Mouse (Mus musculus) limb, embryonic 10.5 days (tissue): ENCODE measurements at regions not wholly inside any gene's neighbourhood (a gene's known extent, or its start where the extent isn't known, plus 50 kb on each side); places are given as distances from the start of the nearest gene placed in this dataset.

ENCODE experiments used
- DNase-seq: peaks from one replicate; pipeline ENCODE4 v3.0.0-alpha.2; 2017; ENCODE audit warnings: low spot score
- H3K27ac ChIP-seq: fragments of 300-500 bp; sonication (generic); 2 replicates; pipeline ENCODE4 v1.5.1; 2016; ENCODE audit warnings: mild to moderate bottlenecking
- H3K27me3 ChIP-seq: fragments of 300-500 bp; sonication (generic); 2 replicates; pipeline ENCODE4 v1.6.1; 2016; ENCODE audit warnings: low read depth, mild to moderate bottlenecking; ENCODE audit not compliant: poor library complexity, severe bottlenecking
- H3K36me3 ChIP-seq: fragments of 300-500 bp; sonication (generic); 2 replicates; pipeline ENCODE4 v1.6.1; 2016; ENCODE audit warnings: mild to moderate bottlenecking, moderate library complexity
- H3K4me1 ChIP-seq: fragments of 300-500 bp; sonication (generic); 2 replicates; pipeline ENCODE4 v1.6.1; 2016
- H3K4me3 ChIP-seq: fragments of 300-500 bp; sonication (generic); 2 replicates; pipeline ENCODE4 v1.5.1; 2016; ENCODE audit warnings: mild to moderate bottlenecking, moderate library complexity
- H3K9me3 ChIP-seq: fragments of 300-500 bp; sonication (generic); replicated peaks from 2 replicates; pipeline ENCODE4 v1.6.1; 2016; ENCODE audit warnings: mild to moderate bottlenecking
- whole genome bisulfite sequencing: fragments of 180-500 bp; shearing (Covaris S2); methylation state at CpG from one replicate; pipeline ENCODE4 v1.1.7; 2016; 5-methylcytosine and 5-hydroxymethylcytosine counted together

DNA sequence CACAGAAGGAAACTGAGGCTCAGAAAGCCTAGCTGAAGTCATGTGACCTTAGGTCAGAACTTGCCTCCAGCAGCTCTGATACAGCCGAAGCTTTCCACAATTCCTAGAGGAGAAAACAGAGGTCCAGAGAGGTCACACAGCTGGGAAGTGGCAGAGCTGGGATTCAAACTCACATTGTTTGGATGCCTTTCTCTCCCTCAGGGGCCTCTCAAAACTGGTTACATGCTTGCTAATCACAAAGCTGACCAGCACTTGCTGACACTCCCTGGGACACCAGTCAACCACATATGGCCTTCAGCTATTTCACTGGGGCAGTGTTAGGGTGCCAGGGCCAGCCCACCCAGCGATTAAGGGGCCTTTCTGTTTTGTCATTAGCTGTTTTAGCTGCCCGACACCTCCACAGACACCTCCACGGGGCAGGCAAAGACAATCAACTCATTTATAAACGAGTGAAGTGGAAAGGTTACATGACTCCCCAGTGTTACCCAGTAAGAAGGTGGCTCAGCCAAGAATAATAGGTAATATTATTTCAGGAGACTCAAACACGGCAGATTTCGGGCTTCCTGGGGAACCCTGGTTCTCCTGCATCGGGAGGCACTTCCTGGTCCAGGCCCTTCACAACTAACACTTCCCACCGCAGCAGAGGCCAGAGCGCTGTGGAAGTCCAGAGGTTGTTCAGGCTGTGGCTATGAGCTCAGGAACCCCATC, 71.4 kb downstream of the 2410131K14Rik start:
- Histone ChIP-seq H3K4me1 (peaks cover 28% of the 10 kb centered on the region), H3K36me3 (no peaks in the 10 kb centered on the region), H3K27me3 (peaks cover 44% of the 10 kb centered on the region), H3K4me3 (no peak overlapping the region), H3K27ac (peak overlapping the region; percentile 61), H3K9me3 (no peaks in the 10 kb centered on the region)
- DNase-seq: no peak
- 37% methylated on average over 10 of the region's 10 CpGs for WGBS

DNA sequence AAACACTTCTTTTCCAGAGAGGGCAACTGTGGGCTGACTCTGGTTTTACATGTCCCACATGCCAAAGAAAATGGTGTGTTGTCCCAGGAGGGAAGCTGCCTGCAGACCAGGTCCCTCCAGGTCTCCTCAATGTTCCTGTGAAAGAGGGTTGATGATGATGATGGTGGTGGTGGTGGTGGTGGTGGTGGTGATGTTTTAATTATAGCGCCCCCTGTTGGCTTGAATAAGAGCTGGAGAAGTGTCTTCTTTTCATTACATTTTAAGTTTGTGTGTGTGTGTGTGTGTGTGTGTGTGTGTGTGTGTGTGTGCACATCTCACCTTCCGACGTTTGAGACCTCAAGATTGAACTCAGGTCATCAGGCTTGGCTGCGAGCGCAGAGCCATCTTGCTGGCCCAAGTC, 73.0 kb downstream of the 2410131K14Rik start:
- DNase-seq: no peak
- Histone ChIP-seq H3K4me3 (no peak overlapping the region), H3K4me1 (peaks cover 39% of the 10 kb centered on the region), H3K9me3 (no peaks in the 10 kb centered on the region), H3K27me3 (peaks cover 45% of the 10 kb centered on the region), H3K27ac (no peak overlapping the region), H3K36me3 (no peaks in the 10 kb centered on the region)
- WGBS: 59% methylated on average over 5 of the region's 5 CpGs

- H3K27me3 ChIP-seq: peaks cover 45% of the 10 kb centered on the region
- no peaks in the 10 kb centered on the region for H3K9me3 ChIP-seq
- 8% methylated on average over 15 of the region's 15 CpGs for WGBS
- no peak for DNase-seq
- peak overlapping the region; percentile 42 for H3K27ac ChIP-seq
- 0 out of 2 replicates have a peak overlapping the region, but pooled peaks have one; percentile 4 for H3K4me3 ChIP-seq
- peaks cover 39% of the 10 kb centered on the region for H3K4me1 ChIP-seq
- no peaks in the 10 kb centered on the region for H3K36me3 ChIP-seq
Observed at GRCm38 (mm10) chr5:118318883-118319282, 73.9 kb downstream of the 2410131K14Rik start.

- no peaks in the 10 kb centered on the region for H3K36me3 ChIP-seq
- no peak for DNase-seq
- 69% methylated on average over 18 of the region's 18 CpGs for WGBS
Observed at GRCm38 (mm10) chr5:118321719-118322455, 76.9 kb downstream of the 2410131K14Rik start.

GRCm38 (mm10) chr5:118323151-118323550, 78.1 kb downstream of the 2410131K14Rik start:
- H3K4me1 ChIP-seq: peaks cover 42% of the 10 kb centered on the region
- no peak overlapping the region for H3K4me3 ChIP-seq
- H3K27ac ChIP-seq: peak overlapping the region; percentile 25; the same call in 1 of the 2 replicates
- no peaks in the 10 kb centered on the region for H3K9me3 ChIP-seq
- no peak for DNase-seq
- H3K27me3 ChIP-seq: peaks cover 53% of the 10 kb centered on the region
- 83% methylated on average over 2 of the region's 2 CpGs for WGBS
- H3K36me3 ChIP-seq: no peaks in the 10 kb centered on the region

More at GRCm38 (mm10) chr5:118321719-118322455, 76.9 kb downstream of the 2410131K14Rik start:
- Histone ChIP-seq H3K27ac (peak overlapping the region; percentile 73; the same call in 1 of the 2 replicates), H3K4me3 (no peak overlapping the region), H3K27me3 (peaks cover 61% of the 10 kb centered on the region), H3K4me1 (peaks cover 36% of the 10 kb centered on the region), H3K9me3 (no peaks in the 10 kb centered on the region)

DNA sequence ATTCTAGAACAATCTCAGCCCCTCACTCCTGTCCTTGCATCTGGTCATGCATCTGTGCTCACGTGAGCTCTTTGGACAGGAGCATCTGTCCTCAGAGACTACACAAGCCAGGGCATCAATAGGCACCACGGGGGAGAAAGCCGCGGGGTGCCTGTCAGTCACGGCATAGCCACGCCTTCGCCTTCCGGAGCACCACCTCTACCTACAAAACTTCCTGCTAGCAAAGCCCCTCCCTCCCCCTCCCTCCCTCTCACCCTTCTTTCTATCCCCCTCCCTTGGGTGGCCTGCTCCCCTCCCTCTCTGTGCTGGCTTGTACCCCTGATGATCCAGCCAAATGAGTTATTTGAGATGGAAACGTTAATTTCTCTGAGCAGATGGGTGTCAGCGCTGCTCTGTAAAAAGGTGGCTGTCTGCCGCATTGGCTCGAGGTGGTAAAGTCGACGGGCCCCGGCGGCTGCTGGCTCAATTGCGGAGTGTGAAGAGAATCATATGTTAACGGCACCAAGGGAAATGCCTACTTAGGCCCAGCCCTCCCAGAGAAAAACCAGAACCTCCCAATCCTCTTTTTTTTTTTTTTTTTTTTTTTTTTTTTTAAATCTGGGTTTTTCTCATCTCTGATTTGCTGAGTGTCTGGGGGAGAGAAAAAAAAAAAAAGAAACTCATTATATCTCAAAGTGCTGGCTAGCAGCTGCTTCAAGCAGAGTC, 82.0 kb downstream of the 2410131K14Rik start:
- Histone ChIP-seq H3K27ac (peak overlapping the region; percentile 11; the same call in 1 of the 2 replicates), H3K27me3 (peaks cover 52% of the 10 kb centered on the region), H3K9me3 (no peaks in the 10 kb centered on the region), H3K36me3 (no peaks in the 10 kb centered on the region), H3K4me1 (peaks cover 39% of the 10 kb centered on the region), H3K4me3 (peak overlapping the region; percentile 44)
- 1% methylated on average over 18 of the region's 18 CpGs for WGBS
- peak; percentile 61 for DNase-seq

DNA sequence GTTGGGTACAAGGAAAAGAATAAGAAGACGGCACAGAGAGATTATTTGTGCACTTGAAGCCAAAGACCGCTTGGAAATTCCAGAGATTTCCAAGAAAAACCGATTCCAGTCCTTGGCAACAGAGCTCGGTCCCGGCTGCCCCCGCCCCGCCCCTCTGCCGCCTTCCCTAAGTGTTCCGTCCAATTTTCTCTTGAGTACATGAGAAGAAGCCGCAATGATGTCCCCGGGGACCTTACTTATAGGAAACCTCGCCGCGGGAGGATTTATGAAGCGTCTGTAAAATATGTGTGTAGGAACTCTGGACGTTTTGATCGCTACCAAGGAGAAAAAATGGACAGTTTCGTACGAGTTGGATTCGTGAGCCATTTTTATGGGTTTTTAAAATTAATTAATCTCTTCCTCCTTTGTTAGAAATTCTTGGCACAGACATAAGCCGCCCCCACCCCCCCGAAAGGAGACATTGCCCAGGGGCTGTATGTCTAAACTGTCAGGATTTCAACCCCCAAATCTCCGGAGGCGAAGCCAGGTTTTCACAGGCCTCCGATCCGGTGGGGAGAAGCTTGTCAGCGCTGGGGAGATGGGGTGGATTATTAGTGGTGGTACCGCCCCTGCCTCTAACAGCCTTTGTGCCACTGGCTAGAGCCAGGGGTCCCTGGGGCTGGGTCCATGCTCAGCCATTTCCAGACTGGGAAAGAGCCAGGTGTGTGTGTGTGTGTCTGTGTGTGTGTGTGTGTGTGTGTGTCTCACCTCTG, 83.1 kb downstream of the 2410131K14Rik start:
- Histone ChIP-seq H3K9me3 (no peaks in the 10 kb centered on the region), H3K4me1 (peaks cover 40% of the 10 kb centered on the region), H3K36me3 (no peaks in the 10 kb centered on the region), H3K27me3 (peaks cover 56% of the 10 kb centered on the region), H3K27ac (no peak overlapping the region), H3K4me3 (peak overlapping the region; percentile 44)
- DNase-seq: peak; percentile 59
- WGBS: 4% methylated on average over 28 of the region's 28 CpGs

GRCm38 (mm10) chr5:118329143-118329542, 84.1 kb downstream of the 2410131K14Rik start:
- no peaks in the 10 kb centered on the region for H3K9me3 ChIP-seq
- DNase-seq: no peak
- H3K4me1 ChIP-seq: peaks cover 40% of the 10 kb centered on the region
- 82% methylated on average over 5 of the region's 5 CpGs for WGBS
- H3K27ac ChIP-seq: no peak overlapping the region
- H3K4me3 ChIP-seq: no peak overlapping the region
- peaks cover 59% of the 10 kb centered on the region for H3K27me3 ChIP-seq
- no peaks in the 10 kb centered on the region for H3K36me3 ChIP-seq

GRCm38 (mm10) chr5:118331286-118331607, 86.2 kb downstream of the 2410131K14Rik start:
- H3K9me3 ChIP-seq: no peaks in the 10 kb centered on the region
- no peak for DNase-seq
- peak overlapping the region; percentile 57 for H3K4me3 ChIP-seq
- H3K4me1 ChIP-seq: peaks cover 40% of the 10 kb centered on the region
- no peaks in the 10 kb centered on the region for H3K36me3 ChIP-seq
- peaks cover 48% of the 10 kb centered on the region for H3K27me3 ChIP-seq
- H3K27ac ChIP-seq: peak overlapping the region; percentile 88
- 20% methylated on average over 14 of the region's 14 CpGs for WGBS

GRCm38 (mm10) chr5:118331608-118332394, 86.8 kb downstream of the 2410131K14Rik start:
- H3K27ac ChIP-seq: peak overlapping the region; percentile 88
- peaks cover 42% of the 10 kb centered on the region for H3K27me3 ChIP-seq
- WGBS: under 1% methylated on average over 32 of the region's 32 CpGs
- H3K36me3 ChIP-seq: no peaks in the 10 kb centered on the region
- H3K9me3 ChIP-seq: no peaks in the 10 kb centered on the region
- H3K4me3 ChIP-seq: peak overlapping the region; percentile 57
- peak; percentile 91 for DNase-seq
- H3K4me1 ChIP-seq: peaks cover 36% of the 10 kb centered on the region

- Histone ChIP-seq H3K4me1 (peaks cover 16% of the 10 kb centered on the region), H3K27ac (no peak overlapping the region), H3K4me3 (no peak overlapping the region), H3K36me3 (no peaks in the 10 kb centered on the region), H3K9me3 (no peaks in the 10 kb centered on the region), H3K27me3 (peaks cover 29% of the 10 kb centered on the region)
- no peak for DNase-seq
- WGBS: 91% methylated on average over 2 of the region's 2 CpGs
Observed at GRCm38 (mm10) chr5:118334054-118334453, 89.0 kb downstream of the 2410131K14Rik start.

GRCm38 (mm10) chr5:118338186-118338585, 93.2 kb downstream of the 2410131K14Rik start:
- no peak overlapping the region for H3K27ac ChIP-seq
- no peaks in the 10 kb centered on the region for H3K9me3 ChIP-seq
- 92% methylated on average over 8 of the region's 8 CpGs for WGBS
- H3K4me3 ChIP-seq: no peak overlapping the region
- H3K27me3 ChIP-seq: peaks cover 12% of the 10 kb centered on the region
- peaks cover under 1% of the 10 kb centered on the region; the same call in 1 of the 2 replicates for H3K4me1 ChIP-seq
- no peaks in the 10 kb centered on the region for H3K36me3 ChIP-seq
- no peak for DNase-seq
